Mouse (Mus musculus) ES-E14 (cell line): ENCODE data around the gene Gm44965.

Experiments used
- CHD2 ChIP-seq: IDR thresholded peaks from 2 replicates; pipeline ENCODE4 v1.6.1; 2014; ENCODE audit warnings: mild to moderate bottlenecking, low read depth, low read length, inconsistent platforms
- HCFC1 ChIP-seq: IDR thresholded peaks from 2 replicates; pipeline ENCODE4 v1.6.1; 2012; ENCODE audit warnings: low read length, inconsistent platforms, borderline replicate concordance; ENCODE audit not compliant: insufficient read depth
- MAFK ChIP-seq: IDR thresholded peaks from 2 replicates; pipeline ENCODE4 v1.6.1; 2014; ENCODE audit warnings: mild to moderate bottlenecking, low read depth, low read length, inconsistent platforms; ENCODE audit not compliant: insufficient read depth
- ZC3H11A ChIP-seq: IDR thresholded peaks from 2 replicates; pipeline ENCODE4 v1.6.1; 2012; ENCODE audit warnings: low read depth, mild to moderate bottlenecking, inconsistent platforms, low read length, borderline replicate concordance
- ZNF384 ChIP-seq: IDR thresholded peaks from 2 replicates; pipeline ENCODE4 v1.6.1; 2012; ENCODE audit warnings: low read depth, low read length, inconsistent platforms

DNA sequence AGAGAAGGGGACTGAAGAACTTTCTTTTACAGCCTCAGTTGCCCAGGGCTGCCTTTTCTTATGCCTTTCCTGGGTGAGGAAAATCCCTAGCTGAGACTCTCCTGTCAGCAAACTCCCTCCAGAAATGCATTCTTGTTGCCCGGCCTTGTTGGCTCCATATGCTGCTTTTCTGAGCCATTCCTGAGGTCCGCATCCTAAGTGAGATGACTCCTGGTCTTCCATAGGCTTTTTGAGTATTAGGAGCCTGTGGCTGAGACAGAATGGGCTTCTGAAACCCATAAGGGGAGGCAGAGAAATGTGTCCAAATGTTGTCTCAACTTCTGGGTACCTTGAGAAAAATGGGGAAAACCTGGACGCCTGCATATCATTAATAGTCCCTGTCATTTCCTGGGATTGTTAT is 19.8 kb upstream of the Gm44965 start:
- no peak for TF ChIP-seq ZC3H11A
- no peak for TF ChIP-seq HCFC1
- TF ChIP-seq CHD2 = no peak
- TF ChIP-seq ZNF384 = no peak
- TF ChIP-seq MAFK = no peak
